ENCODE assay signal across 8 mouse cellular contexts in the genomic region with DNA sequence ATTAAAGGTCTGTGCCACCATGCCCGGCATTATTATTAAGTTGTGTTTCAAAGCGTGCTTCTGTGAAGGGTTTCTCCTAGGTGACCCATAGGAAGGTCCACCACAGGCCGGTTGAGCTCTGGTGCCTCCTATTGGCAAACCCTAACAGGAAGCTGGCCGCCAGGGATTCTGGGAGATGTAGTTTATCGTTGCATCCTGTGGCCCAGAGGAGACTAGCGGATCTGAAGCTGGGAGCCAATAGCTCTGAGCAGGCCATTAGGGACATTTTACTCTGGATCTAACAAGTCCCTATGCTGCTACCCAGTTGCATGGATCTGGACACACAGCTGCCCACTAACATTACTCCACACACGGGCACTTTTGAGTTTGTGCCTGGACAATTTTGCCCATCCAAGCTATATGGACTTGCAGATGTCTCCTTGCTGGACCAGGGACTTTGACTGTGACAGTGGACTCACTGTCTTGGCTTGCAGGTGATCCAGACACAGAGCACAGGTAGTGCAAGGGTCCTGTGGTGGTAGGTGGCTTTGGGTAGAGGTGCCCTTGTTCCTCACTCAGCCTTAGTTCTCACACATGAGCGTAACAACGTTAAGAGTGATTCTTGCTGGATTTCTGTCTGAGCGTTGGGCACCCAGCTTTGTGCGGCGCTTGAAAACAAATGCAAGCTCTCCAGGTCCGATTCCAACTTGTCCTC. TPM values are rescaled to one million over a fixed set of nuclear protein-coding genes. Genes with fewer than 3 reads are reported as not detected.
DNase-seq lines count a peak whose midpoint lies in the region; ATAC-seq and TF ChIP-seq lines count a peak whose summit lies in the region.

No protein-coding gene starts in this region.

- 16% methylated on average over 13 of the region's 13 CpGs for WGBS in forebrain, embryonic 11.5 days
- 22% methylated on average over 13 of the region's 13 CpGs for WGBS in heart, embryonic 15.5 days
- WGBS in liver, embryonic 11.5 days = 22% methylated on average over 13 of the region's 13 CpGs
- WGBS in stomach, embryonic 16.5 days = 19% methylated on average over 13 of the region's 13 CpGs

- H3K4me2 ChIP-seq in forebrain, embryonic 11.5 days (ENCODE audit: low read depth, low read length, severe bottlenecking) = peak overlapping the region; percentile 41; the same call in 1 of the 2 replicates
- H3K4me2 ChIP-seq in heart, embryonic 15.5 days = peak overlapping the region; percentile 55
- H3K4me2 ChIP-seq in liver, embryonic 11.5 days = peak overlapping the region; percentile 74
- H3K4me2 ChIP-seq in myocyte (ENCODE audit: low read depth) = peak overlapping the region; percentile 89
- H3K4me2 ChIP-seq in stomach, embryonic 16.5 days (ENCODE audit: low read depth, low read length) = peak overlapping the region; percentile 51

- ATAC-seq in forebrain, embryonic 11.5 days (replicated peaks; ENCODE audit: low FRiP score) = peak; percentile 85
- peak; percentile 47 for ATAC-seq in heart, embryonic 15.5 days (replicated peaks; ENCODE audit: insufficient number of reproducible peaks, insufficient read depth, low FRiP score, low read depth)
- ATAC-seq in liver, embryonic 11.5 days (replicated peaks; ENCODE audit: low FRiP score) = peak; percentile 71
- ATAC-seq in stomach, embryonic 16.5 days (ENCODE audit: insufficient read depth, low FRiP score) = peak; percentile 38; the same call in 1 of the 2 replicates

- TF ChIP-seq CTCF in ES-Bruce4 (IDR thresholded peaks at IDR 0.05; ENCODE audit: low read depth, low read length) = peak; percentile 38

- peak overlapping the region; percentile 37 for H3K4me3 ChIP-seq in ES-Bruce4 (ENCODE audit: low read depth, low read length)
- 0 out of 2 replicates have a peak overlapping the region, but pooled peaks have one; percentile 7 for H3K4me3 ChIP-seq in forebrain, embryonic 11.5 days (ENCODE audit: low read depth, low read length)
- H3K4me3 ChIP-seq in heart, embryonic 15.5 days = peak overlapping the region; percentile 29
- H3K4me3 ChIP-seq in liver, embryonic 11.5 days (ENCODE audit: low read depth, low read length) = peak overlapping the region; percentile 43
- H3K4me3 ChIP-seq in myocyte = peak overlapping the region; percentile 3
- H3K4me3 ChIP-seq in stomach, embryonic 16.5 days (replicated peaks; ENCODE audit: low read length) = peak overlapping the region; percentile 19; the same call in 1 of the 2 replicates

- H3K9ac ChIP-seq in ES-Bruce4 (ENCODE audit: low read depth, poor library complexity, severe bottlenecking) = no peak overlapping the region
- H3K9ac ChIP-seq in forebrain, embryonic 11.5 days (ENCODE audit: low read length) = peak overlapping the region; percentile 43; the same call in 1 of the 2 replicates
- H3K9ac ChIP-seq in heart, embryonic 15.5 days = peak overlapping the region; percentile 57
- peak overlapping the region; percentile 62 for H3K9ac ChIP-seq in liver, embryonic 11.5 days (ENCODE audit: low read depth, low read length)
- H3K9ac ChIP-seq in stomach, embryonic 16.5 days (ENCODE audit: low read length) = peak overlapping the region; percentile 58

- peaks cover 12% of the 10 kb centered on the region for H3K4me1 ChIP-seq in ES-Bruce4 (ENCODE audit: control insufficient read depth, insufficient read depth, low read length)
- H3K4me1 ChIP-seq in forebrain, embryonic 11.5 days (replicated peaks; ENCODE audit: control insufficient read depth, insufficient read depth, low read length) = peaks cover 10% of the 10 kb centered on the region
- peaks cover 28% of the 10 kb centered on the region for H3K4me1 ChIP-seq in heart, embryonic 15.5 days (replicated peaks)
- H3K4me1 ChIP-seq in liver, embryonic 11.5 days (replicated peaks; ENCODE audit: control insufficient read depth, insufficient read depth, low read length) = peaks cover 36% of the 10 kb centered on the region
- peaks cover 4% of the 10 kb centered on the region; the same call in 1 of the 2 replicates for H3K4me1 ChIP-seq in stomach, embryonic 16.5 days (ENCODE audit: control insufficient read depth, insufficient read depth, low read length)

- DNase-seq in c-Kit-positive CD71-positive TER-119-negative erythroid progenitor cells, embryonic 14.5 days (ENCODE audit: low read depth) = peak; percentile 73
- DNase-seq in forebrain, embryonic 11.5 days (ENCODE audit: low spot score) = peak; percentile 88
- peak; percentile 86 for DNase-seq in kidney, postnatal 14 days
- DNase-seq in liver, embryonic 11.5 days (ENCODE audit: low spot score) = peak; percentile 82

- H3K9me3 ChIP-seq in ES-Bruce4 (replicated peaks; ENCODE audit: control insufficient read depth, insufficient read depth, low read length, poor library complexity, severe bottlenecking) = no peaks in the 10 kb centered on the region
- no peaks in the 10 kb centered on the region for H3K9me3 ChIP-seq in forebrain, embryonic 11.5 days (ENCODE audit: control insufficient read depth, low read length)
- H3K9me3 ChIP-seq in heart, embryonic 15.5 days (replicated peaks) = no peaks in the 10 kb centered on the region
- no peaks in the 10 kb centered on the region for H3K9me3 ChIP-seq in liver, embryonic 11.5 days (ENCODE audit: control insufficient read depth, low read length)
- no peaks in the 10 kb centered on the region; the same call in 1 of the 2 replicates for H3K9me3 ChIP-seq in stomach, embryonic 16.5 days (replicated peaks; ENCODE audit: control insufficient read depth, low read length)

- no peak for TF ChIP-seq EP300 in ES-Bruce4 (IDR thresholded peaks at IDR 0.05; ENCODE audit: insufficient read depth, low read depth, low read length)

- no peaks in the 10 kb centered on the region for H3K27me3 ChIP-seq in ES-Bruce4 (ENCODE audit: control insufficient read depth, insufficient read depth, low read length, poor library complexity, severe bottlenecking)
- no peaks in the 10 kb centered on the region for H3K27me3 ChIP-seq in forebrain, embryonic 11.5 days (ENCODE audit: control insufficient read depth, insufficient read depth, low read length)
- no peaks in the 10 kb centered on the region for H3K27me3 ChIP-seq in heart, embryonic 15.5 days
- H3K27me3 ChIP-seq in liver, embryonic 11.5 days (replicated peaks; ENCODE audit: control insufficient read depth, insufficient read depth, low read length) = no peaks in the 10 kb centered on the region
- no peaks in the 10 kb centered on the region for H3K27me3 ChIP-seq in myocyte (ENCODE audit: control insufficient read depth, insufficient read depth, insufficient read length)
- no peaks in the 10 kb centered on the region for H3K27me3 ChIP-seq in stomach, embryonic 16.5 days (ENCODE audit: control insufficient read depth, insufficient read depth, low read length)

- TF ChIP-seq POLR2A in ES-Bruce4 (IDR thresholded peaks at IDR 0.05; ENCODE audit: insufficient read depth, low read length) (no peak), myocyte (IDR thresholded peaks at IDR 0.05; ENCODE audit: insufficient read length, low read depth) (no peak)

- no peak overlapping the region for H3ac ChIP-seq in myocyte (ENCODE audit: control insufficient read depth, insufficient read length)

- H3K36me3 ChIP-seq in ES-Bruce4 (ENCODE audit: control insufficient read depth, insufficient read depth, low read length, poor library complexity, severe bottlenecking) (no peaks in the 10 kb centered on the region), myocyte (ENCODE audit: control insufficient read depth, insufficient read depth) (no peaks in the 10 kb centered on the region)
- no peaks in the 10 kb centered on the region for H3K36me3 ChIP-seq in forebrain, embryonic 11.5 days (ENCODE audit: control insufficient read depth, insufficient read depth, low read length)
- H3K36me3 ChIP-seq in heart, embryonic 15.5 days = no peaks in the 10 kb centered on the region
- H3K36me3 ChIP-seq in liver, embryonic 11.5 days (ENCODE audit: control insufficient read depth, insufficient read depth, low read length) = no peaks in the 10 kb centered on the region
- no peaks in the 10 kb centered on the region for H3K36me3 ChIP-seq in stomach, embryonic 16.5 days (ENCODE audit: control insufficient read depth, insufficient read depth, low read length)

- no peak overlapping the region for H3K27ac ChIP-seq in ES-Bruce4 (ENCODE audit: insufficient read depth, low read length)
- H3K27ac ChIP-seq in forebrain, embryonic 11.5 days (ENCODE audit: low read depth, low read length) = no peak overlapping the region
- peak overlapping the region; percentile 4; the same call in 1 of the 2 replicates for H3K27ac ChIP-seq in heart, embryonic 15.5 days
- H3K27ac ChIP-seq in liver, embryonic 11.5 days (ENCODE audit: low read depth, low read length) = peak overlapping the region; percentile 74
- H3K27ac ChIP-seq in stomach, embryonic 16.5 days (ENCODE audit: low read length) = no peak overlapping the region; the same call in 1 of the 2 replicates

- peaks cover 6% of the 10 kb centered on the region for H3K79me2 ChIP-seq in myocyte (ENCODE audit: control insufficient read depth, insufficient read depth)

RNA-seq across cellular contexts. Expression of a gene that starts 24.4 kb away (rescaled TPM):
- polyA plus RNA-seq in ES-Bruce4 (2011; ENCODE audit: insufficient read depth, insufficient read length, low read depth, missing spikeins) (139 and 155 TPM in 2 replicates), myocyte (2012; fragmentation: generic; extraction: Trizol) (180 TPM)
- 680 and 728 TPM in 2 replicates for polyA plus RNA-seq in forebrain, embryonic 11.5 days (2014; fragmentation: Nextera tagmentation; extraction: Ambion mirVana)
- 108 and 137 TPM in 2 replicates for polyA plus RNA-seq in heart, embryonic 15.5 days (2015; fragmentation: Nextera tagmentation; extraction: Ambion mirVana)
- 142 and 148 TPM in 2 replicates for polyA plus RNA-seq in liver, embryonic 11.5 days (2014; fragmentation: Nextera tagmentation; extraction: Ambion mirVana)
- 161 and 176 TPM in 2 replicates for polyA plus RNA-seq in stomach, embryonic 16.5 days (2015; fragmentation: Nextera tagmentation; extraction: Ambion mirVana)

RNA-seq across cellular contexts. Expression of a gene that starts 29.2 kb away (rescaled TPM):
- polyA plus RNA-seq in ES-Bruce4 (2011; ENCODE audit: insufficient read depth, insufficient read length, low read depth, missing spikeins) = 3,823 and 4,237 TPM in 2 replicates
- polyA plus RNA-seq in forebrain, embryonic 11.5 days (2014; fragmentation: Nextera tagmentation; extraction: Ambion mirVana) = 13,526 and 13,808 TPM in 2 replicates
- 5,943 and 6,493 TPM in 2 replicates for polyA plus RNA-seq in heart, embryonic 15.5 days (2015; fragmentation: Nextera tagmentation; extraction: Ambion mirVana)
- 11,958 and 12,749 TPM in 2 replicates for polyA plus RNA-seq in liver, embryonic 11.5 days (2014; fragmentation: Nextera tagmentation; extraction: Ambion mirVana)
- polyA plus RNA-seq in myocyte (2012; fragmentation: generic; extraction: Trizol) = 2,198 TPM
- 14,659 and 15,131 TPM in 2 replicates for polyA plus RNA-seq in stomach, embryonic 16.5 days (2015; fragmentation: Nextera tagmentation; extraction: Ambion mirVana)

RNA-seq across cellular contexts. Expression of a gene that starts 40.6 kb away (rescaled TPM):
- polyA plus RNA-seq in ES-Bruce4 (2011; ENCODE audit: insufficient read depth, insufficient read length, low read depth, missing spikeins) (19.3 and 21.2 TPM in 2 replicates), myocyte (2012; fragmentation: generic; extraction: Trizol) (7.6 TPM)
- 15.4 and 16.0 TPM in 2 replicates for polyA plus RNA-seq in forebrain, embryonic 11.5 days (2014; fragmentation: Nextera tagmentation; extraction: Ambion mirVana)
- 7.7 and 9.9 TPM in 2 replicates for polyA plus RNA-seq in heart, embryonic 15.5 days (2015; fragmentation: Nextera tagmentation; extraction: Ambion mirVana)
- 6.7 TPM in 2 replicates for polyA plus RNA-seq in liver, embryonic 11.5 days (2014; fragmentation: Nextera tagmentation; extraction: Ambion mirVana)
- 8.2 and 9.7 TPM in 2 replicates for polyA plus RNA-seq in stomach, embryonic 16.5 days (2015; fragmentation: Nextera tagmentation; extraction: Ambion mirVana)

Comparison
In these comparisons a context has a peak if more than half of its experiments do, and no peak if none do; other contexts are left out.
1. H3K27ac ChIP-seq: peak in heart, embryonic 15.5 days (single experiment) and liver, embryonic 11.5 days (single experiment); none in ES-Bruce4 (single experiment), forebrain, embryonic 11.5 days (single experiment) and stomach, embryonic 16.5 days (single experiment).
2. Peak in every context shown above with its lines, with median percentiles within 50 percentile points of each other: H3K4me3 ChIP-seq, DNase-seq, ATAC-seq and H3K4me2 ChIP-seq.